Mouse (Mus musculus): ENCODE data around the gene Pcsk7. TPM values are rescaled to one million over a fixed set of nuclear protein-coding genes. Genes with fewer than 3 reads are reported as not detected.

Pcsk7 gene
- total RNA-seq (2023): 65.6 to 75.1 TPM (median 71.9 TPM) in 4 replicates

DNA sequence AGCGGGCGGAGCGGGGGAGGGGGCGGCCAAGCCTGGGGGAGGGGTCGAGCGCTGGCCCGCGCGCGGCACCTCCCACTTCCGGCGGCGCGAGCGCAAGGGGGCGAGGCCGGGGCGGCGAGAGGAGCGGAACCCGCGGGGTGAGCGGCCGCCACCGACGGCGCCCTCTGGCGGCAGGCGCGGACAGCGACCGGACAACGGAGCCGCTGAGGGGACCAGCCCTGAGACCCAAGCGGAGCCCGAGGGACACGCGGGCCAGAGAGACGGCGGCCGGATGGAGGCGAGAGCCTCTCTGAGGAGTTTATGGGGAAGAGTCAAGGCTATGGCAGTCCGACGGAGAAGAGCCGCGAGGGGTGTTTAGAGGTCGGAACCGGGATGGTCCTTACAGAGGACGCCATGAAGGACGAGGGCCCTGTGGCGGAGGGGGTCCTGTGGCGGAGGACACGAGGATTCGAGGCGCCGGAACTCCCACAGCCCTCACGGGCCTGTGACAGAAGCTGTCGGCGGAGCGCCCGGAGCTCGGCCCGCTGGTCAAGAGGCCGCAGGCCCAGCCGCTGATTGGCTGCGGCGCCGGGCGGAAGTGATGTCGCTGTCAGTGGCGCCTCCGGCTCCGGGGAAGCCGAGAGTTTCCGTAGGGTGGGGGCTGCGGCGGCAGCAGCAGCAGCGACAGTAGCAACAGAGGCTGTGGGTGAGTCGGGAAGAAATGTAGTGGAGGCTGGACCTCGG is at the start of gene Pcsk7, which contains the start of gene Rnf214:
Pcsk7 (plus strand) TSS at position 143 of the 723 bp plus-strand sequence.
Rnf214 (minus strand) TSS at position 557 of the 723 bp plus-strand sequence.

GRCm38 (mm10) chr9:45935628-45936210 is 29.4 kb downstream of the Pcsk7 start, which contains the start of gene Tagln:
Tagln (minus strand) TSS chr9:45936058.

GRCm38 (mm10) chr9:45955107-45955963 is 49.0 kb downstream of the Pcsk7 start, which contains the start of gene Sidt2:
Sidt2 (minus strand) TSS chr9:45955258.

Other genes with a start within 250 kb of the Pcsk7 start
- gene Cep164, start 77.8 kb upstream of the Pcsk7 start, total RNA-seq (2023): 24.2 to 32.6 TPM (median 28.0 TPM) in 4 replicates
- not detected in 4 replicates for gene Bace1, start 67.9 kb upstream of the Pcsk7 start, total RNA-seq (2023)
- gene Rnf214, start 414 bp downstream of the Pcsk7 start, total RNA-seq (2023): 31.5 to 40.1 TPM (median 34.9 TPM) in 4 replicates
- gene Tagln, start 29.6 kb downstream of the Pcsk7 start, total RNA-seq (2023): 1.5 to 4.1 TPM (median 1.9 TPM) in 4 replicates
- 240 to 268 TPM (median 248 TPM) in 4 replicates for gene Sidt2, start 48.8 kb downstream of the Pcsk7 start, total RNA-seq (2023)
- gene Pafah1b2, start 106.2 kb downstream of the Pcsk7 start, total RNA-seq (2023): 53.6 to 68.0 TPM (median 58.9 TPM) in 4 replicates
- 50.1 to 52.9 TPM (median 52.2 TPM) in 4 replicates for gene Sik3, start 106.3 kb downstream of the Pcsk7 start, total RNA-seq (2023)